ENCODE assay signal across 13 mouse cellular contexts in the genomic region with DNA sequence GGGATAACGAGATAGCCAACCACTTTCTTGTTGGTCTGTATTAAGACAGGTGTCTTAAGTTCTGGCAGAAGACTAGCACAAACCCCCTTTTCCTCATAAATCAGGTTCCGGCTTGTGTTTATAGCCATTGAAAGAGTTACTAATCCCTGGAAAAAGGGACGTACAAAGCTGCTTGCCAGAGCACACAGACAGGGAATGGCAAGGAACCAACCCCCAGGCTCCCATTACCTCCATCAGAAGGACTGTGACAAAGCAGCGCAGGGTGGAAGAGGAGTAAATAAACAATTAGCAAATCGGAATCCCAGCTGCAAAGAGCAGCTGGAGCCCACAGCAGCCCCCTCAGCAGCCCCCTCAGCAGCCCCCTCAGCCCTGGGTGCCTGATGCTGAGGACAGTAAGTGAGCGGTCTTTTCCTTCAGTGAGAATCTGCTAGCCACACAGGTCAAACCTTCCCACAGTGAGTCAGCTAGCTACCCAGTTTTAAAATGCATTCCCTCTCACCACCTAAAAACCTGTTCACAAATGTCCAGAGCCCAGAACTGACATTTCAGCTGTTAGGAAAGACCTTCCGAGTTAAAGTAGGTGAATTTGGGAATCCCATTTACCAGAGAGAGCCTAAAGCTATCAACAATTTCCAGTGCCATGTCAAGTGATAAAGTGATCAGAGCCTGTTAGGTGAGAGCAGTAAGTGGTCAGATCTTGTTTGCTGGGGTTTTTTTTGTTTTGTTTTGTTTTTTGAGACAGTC. TPM values are rescaled to one million over a fixed set of nuclear protein-coding genes. Genes with fewer than 3 reads are reported as not detected.
DNase-seq lines count a peak whose midpoint lies in the region; ATAC-seq and TF ChIP-seq lines count a peak whose summit lies in the region.
"Had no signal": no experiment of that assay in that cellular context is flagged by ENCODE, and none has a peak within 500 bp of the region (broad histone marks: within the 10 kb centered on the region; RNA-seq: fewer than 3 reads in every experiment).

No protein-coding gene starts in this region.

- H3K4me2 ChIP-seq in forebrain, embryonic 11.5 days (ENCODE audit: low read depth, low read length, severe bottlenecking): peak overlapping the region; percentile 99; the same call in 1 of the 2 replicates
- H3K4me2 ChIP-seq in lung, embryonic 14.5 days: peak overlapping the region; percentile 98; the same call in 1 of the 2 replicates
- no peak overlapping the region for H3K4me2 ChIP-seq in lung, postnatal 0 days (replicated peaks; ENCODE audit: low read depth, low read length)
- no peak overlapping the region for H3K4me2 ChIP-seq in forebrain, postnatal 0 days (ENCODE audit: low read depth)
- peak overlapping the region; percentile 64 for H3K4me2 ChIP-seq in myocyte (ENCODE audit: low read depth)

- 18% methylated on average over 7 of the region's 7 CpGs for WGBS in forebrain, embryonic 11.5 days
- WGBS in forebrain, embryonic 10.5 days: 23% methylated on average over 7 of the region's 7 CpGs
- 32% methylated on average over 7 of the region's 7 CpGs for WGBS in lung, embryonic 14.5 days
- WGBS in lung, postnatal 0 days: 60% methylated on average over 7 of the region's 7 CpGs
- 19% methylated on average over 7 of the region's 7 CpGs for WGBS in forebrain, postnatal 0 days

- no peak overlapping the region for H3ac ChIP-seq in myocyte (ENCODE audit: control insufficient read depth, insufficient read length)

- no peak for TF ChIP-seq POLR2A in myocyte (IDR thresholded peaks at IDR 0.05; ENCODE audit: insufficient read length, low read depth)

- no peak overlapping the region for H3K27ac ChIP-seq in forebrain, embryonic 11.5 days (ENCODE audit: low read depth, low read length)
- H3K27ac ChIP-seq in forebrain, embryonic 10.5 days: no peak overlapping the region
- no peak overlapping the region for H3K27ac ChIP-seq in lung, embryonic 14.5 days (ENCODE audit: low read depth)
- no peak overlapping the region for H3K27ac ChIP-seq in lung, postnatal 0 days (ENCODE audit: low read length)
- H3K27ac ChIP-seq in forebrain, postnatal 0 days (ENCODE audit: low read depth, low read length): no peak overlapping the region

- no peaks in the 10 kb centered on the region for H3K9me3 ChIP-seq in forebrain, embryonic 11.5 days (ENCODE audit: control insufficient read depth, low read length)
- no peaks in the 10 kb centered on the region for H3K9me3 ChIP-seq in forebrain, embryonic 10.5 days
- H3K9me3 ChIP-seq in lung, embryonic 14.5 days (ENCODE audit: low read depth, low read length): no peaks in the 10 kb centered on the region
- H3K9me3 ChIP-seq in lung, postnatal 0 days (ENCODE audit: low read length): no peaks in the 10 kb centered on the region
- no peaks in the 10 kb centered on the region for H3K9me3 ChIP-seq in forebrain, postnatal 0 days (ENCODE audit: low read length)

- ATAC-seq in forebrain, embryonic 11.5 days (replicated peaks; ENCODE audit: low FRiP score): no peak
- no peak for ATAC-seq in lung, embryonic 14.5 days (ENCODE audit: insufficient read depth)
- ATAC-seq in lung, postnatal 0 days: no peak
- peak; percentile 20; the same call in 1 of the 2 replicates for ATAC-seq in forebrain, postnatal 0 days

- no peak for DNase-seq in forebrain, embryonic 11.5 days (ENCODE audit: low spot score)
- no peak for DNase-seq in forebrain, embryonic 10.5 days (ENCODE audit: extremely low spot score, low spot score)
- DNase-seq in lung, embryonic 14.5 days: no peak
- no peak for DNase-seq in lung, postnatal 0 days (ENCODE audit: low spot score)
- DNase-seq in forebrain, postnatal 0 days: no peak
- no peak for DNase-seq in ovary, postnatal 36 days (ENCODE audit: low spot score)
- DNase-seq in right cerebral cortex, postnatal 14 days: no peak
- DNase-seq: adrenal gland, postnatal 10 days; kidney, adult 8-10 months had no signal

- no peaks in the 10 kb centered on the region for H3K79me2 ChIP-seq in myocyte (ENCODE audit: control insufficient read depth, insufficient read depth)

- H3K9ac ChIP-seq in forebrain, embryonic 11.5 days (ENCODE audit: low read length): no peak overlapping the region
- no peak overlapping the region for H3K9ac ChIP-seq in lung, embryonic 14.5 days
- H3K9ac ChIP-seq in lung, postnatal 0 days (replicated peaks; ENCODE audit: low read depth): no peak overlapping the region
- H3K9ac ChIP-seq in forebrain, postnatal 0 days: no peak overlapping the region

- no peak overlapping the region for H3K4me3 ChIP-seq in forebrain, embryonic 11.5 days (ENCODE audit: low read depth, low read length)
- H3K4me3 ChIP-seq in forebrain, embryonic 10.5 days: no peak overlapping the region; the same call in 1 of the 2 replicates
- no peak overlapping the region for H3K4me3 ChIP-seq in lung, embryonic 14.5 days (ENCODE audit: low read depth, low read length)
- H3K4me3 ChIP-seq in lung, postnatal 0 days (ENCODE audit: low read depth, low read length): no peak overlapping the region
- H3K4me3 ChIP-seq in forebrain, postnatal 0 days (ENCODE audit: low read depth, low read length): no peak overlapping the region
- H3K4me3 ChIP-seq in myocyte: peak overlapping the region; percentile 38

- TF ChIP-seq EP300 in lung, postnatal 0 days (IDR thresholded peaks at IDR 0.05): no peak

- H3K4me1 ChIP-seq in forebrain, embryonic 11.5 days (replicated peaks; ENCODE audit: control insufficient read depth, insufficient read depth, low read length): peaks cover 6% of the 10 kb centered on the region; the same call in 1 of the 2 replicates
- H3K4me1 ChIP-seq in forebrain, embryonic 10.5 days: peaks cover 30% of the 10 kb centered on the region
- 0 out of 2 replicates have a peak, but pooled peaks cover 3% of the 10 kb centered on the region for H3K4me1 ChIP-seq in lung, embryonic 14.5 days (ENCODE audit: insufficient read depth)
- H3K4me1 ChIP-seq in lung, postnatal 0 days (ENCODE audit: insufficient read depth, low read depth, low read length): no peaks in the 10 kb centered on the region
- H3K4me1 ChIP-seq in forebrain, postnatal 0 days (ENCODE audit: insufficient read depth): peaks cover 10% of the 10 kb centered on the region; the same call in 1 of the 2 replicates

- no peaks in the 10 kb centered on the region for H3K36me3 ChIP-seq in forebrain, embryonic 11.5 days (ENCODE audit: control insufficient read depth, insufficient read depth, low read length)
- no peaks in the 10 kb centered on the region for H3K36me3 ChIP-seq in forebrain, embryonic 10.5 days (replicated peaks)
- H3K36me3 ChIP-seq in lung, embryonic 14.5 days (ENCODE audit: insufficient read depth): no peaks in the 10 kb centered on the region
- no peaks in the 10 kb centered on the region for H3K36me3 ChIP-seq in lung, postnatal 0 days (ENCODE audit: insufficient read depth, low read length)
- H3K36me3 ChIP-seq in forebrain, postnatal 0 days (ENCODE audit: insufficient read depth): no peaks in the 10 kb centered on the region
- no peaks in the 10 kb centered on the region for H3K36me3 ChIP-seq in myocyte (ENCODE audit: control insufficient read depth, insufficient read depth)

- no peak for TF ChIP-seq CTCF in lung, embryonic 14.5 days (IDR thresholded peaks at IDR 0.05; ENCODE audit: low read depth)
- TF ChIP-seq CTCF in lung, postnatal 0 days (IDR thresholded peaks at IDR 0.05): no peak
- no peak for TF ChIP-seq CTCF in forebrain, postnatal 0 days (IDR thresholded peaks at IDR 0.05; ENCODE audit: low read depth)

- H3K27me3 ChIP-seq in forebrain, embryonic 11.5 days (ENCODE audit: control insufficient read depth, insufficient read depth, low read length): peaks cover 10% of the 10 kb centered on the region
- H3K27me3 ChIP-seq in forebrain, embryonic 10.5 days (ENCODE audit: poor library complexity, severe bottlenecking): peaks cover 50% of the 10 kb centered on the region
- no peaks in the 10 kb centered on the region for H3K27me3 ChIP-seq in lung, embryonic 14.5 days (ENCODE audit: insufficient read depth, low read length)
- H3K27me3 ChIP-seq in lung, postnatal 0 days (replicated peaks; ENCODE audit: insufficient read depth, low read length): no peaks in the 10 kb centered on the region
- peaks cover 3% of the 10 kb centered on the region; the same call in 1 of the 2 replicates for H3K27me3 ChIP-seq in forebrain, postnatal 0 days (ENCODE audit: insufficient read depth, low read length)
- H3K27me3 ChIP-seq in myocyte (ENCODE audit: control insufficient read depth, insufficient read depth, insufficient read length): no peaks in the 10 kb centered on the region

TF ChIP-seq in myocyte, 11 proteins besides CTCF, POLR2A, EP300 and RAD21 (continues in another document):
- TF ChIP-seq MYOD1 (IDR thresholded peaks at IDR 0.05; ENCODE audit: control insufficient read depth in 1 of 3, insufficient read length in 2 of 3, low read depth in 2 of 3): no peak

RNA-seq across cellular contexts. Expression of gene Depdc7, which starts 1.5 kb away (rescaled TPM):
- 4.0 and 5.5 TPM in 2 replicates for polyA plus RNA-seq in forebrain, embryonic 11.5 days (2014; fragmentation: Nextera tagmentation; extraction: Ambion mirVana)
- 3.2 and 3.7 TPM in 2 replicates for polyA plus RNA-seq in forebrain, embryonic 10.5 days (2016; fragmentation: Nextera tagmentation; extraction: Ambion mirVana)
- 7.6 and 8.1 TPM in 2 replicates for polyA plus RNA-seq in lung, embryonic 14.5 days (2014; fragmentation: Nextera tagmentation; extraction: Ambion mirVana)
- 2.2 and 2.7 TPM in 2 replicates for polyA plus RNA-seq in lung, postnatal 0 days (2015; fragmentation: Nextera tagmentation; extraction: Ambion mirVana)
- 0.90 and 1.3 TPM in 2 replicates for total RNA-seq in forebrain, postnatal 0 days (2014; rRNA removed)
- polyA plus RNA-seq in forebrain, postnatal 0 days (2015; fragmentation: Nextera tagmentation; extraction: Ambion mirVana): 0.70 and 0.82 TPM in 2 replicates
- polyA plus RNA-seq in myocyte (2012; fragmentation: generic; extraction: Trizol): 4.3 TPM
- total RNA-seq: megakaryocyte-erythroid progenitor cell, adult 5-6 weeks had no signal

RNA-seq across cellular contexts. Expression of gene Pin1rt1, which starts 25.0 kb away (rescaled TPM):
- not detected in 2 replicates for polyA plus RNA-seq in forebrain, embryonic 11.5 days (2014; fragmentation: Nextera tagmentation; extraction: Ambion mirVana)
- polyA plus RNA-seq in forebrain, embryonic 10.5 days (2016; fragmentation: Nextera tagmentation; extraction: Ambion mirVana): 0.12 and 0.14 TPM in 2 replicates
- not detected in 2 replicates for polyA plus RNA-seq in lung, embryonic 14.5 days (2014; fragmentation: Nextera tagmentation; extraction: Ambion mirVana)
- not detected in 2 replicates for polyA plus RNA-seq in lung, postnatal 0 days (2015; fragmentation: Nextera tagmentation; extraction: Ambion mirVana)
- not detected in 2 replicates for total RNA-seq in forebrain, postnatal 0 days (2014; rRNA removed)
- polyA plus RNA-seq in forebrain, postnatal 0 days (2015; fragmentation: Nextera tagmentation; extraction: Ambion mirVana): not detected in 2 replicates
- polyA plus RNA-seq in myocyte (2012; fragmentation: generic; extraction: Trizol): not detected
- total RNA-seq: adrenal gland, postnatal 10 days; heart, adult 8-10 months; left cerebral cortex, postnatal 25 days; megakaryocyte-erythroid progenitor cell, adult 5-6 weeks had no signal

RNA-seq across cellular contexts. Expression of gene Tcp11l1, which starts 29.2 kb away (rescaled TPM):
- polyA plus RNA-seq in forebrain, embryonic 11.5 days (2014; fragmentation: Nextera tagmentation; extraction: Ambion mirVana): 64.9 and 68.2 TPM in 2 replicates
- polyA plus RNA-seq in forebrain, embryonic 10.5 days (2016; fragmentation: Nextera tagmentation; extraction: Ambion mirVana): 54.2 and 54.7 TPM in 2 replicates
- 36.5 and 39.8 TPM in 2 replicates for polyA plus RNA-seq in lung, embryonic 14.5 days (2014; fragmentation: Nextera tagmentation; extraction: Ambion mirVana)
- 12.5 and 12.9 TPM in 2 replicates for polyA plus RNA-seq in lung, postnatal 0 days (2015; fragmentation: Nextera tagmentation; extraction: Ambion mirVana)
- 32.9 and 40.7 TPM in 2 replicates for total RNA-seq in forebrain, postnatal 0 days (2014; rRNA removed)
- 54.1 and 57.5 TPM in 2 replicates for polyA plus RNA-seq in forebrain, postnatal 0 days (2015; fragmentation: Nextera tagmentation; extraction: Ambion mirVana)
- polyA plus RNA-seq in myocyte (2012; fragmentation: generic; extraction: Trizol): 7.8 TPM

Comparison
In these comparisons a context has a peak if more than half of its experiments do, and no peak if none do; other contexts are left out.
1. H3K4me2 ChIP-seq: peak in forebrain, embryonic 11.5 days (single experiment), lung, embryonic 14.5 days (single experiment) and myocyte (single experiment); none in lung, postnatal 0 days (single experiment) and forebrain, postnatal 0 days (single experiment).